Mouse (Mus musculus): Measurements from ENCODE around the gene Gpn1. TPM values are rescaled to one million over a fixed set of nuclear protein-coding genes. Genes with fewer than 3 reads are reported as not detected.

The Gpn1 gene
- polyA plus RNA-seq, 1 experiment from 2014 or later, result 66.3 TPM

DNA sequence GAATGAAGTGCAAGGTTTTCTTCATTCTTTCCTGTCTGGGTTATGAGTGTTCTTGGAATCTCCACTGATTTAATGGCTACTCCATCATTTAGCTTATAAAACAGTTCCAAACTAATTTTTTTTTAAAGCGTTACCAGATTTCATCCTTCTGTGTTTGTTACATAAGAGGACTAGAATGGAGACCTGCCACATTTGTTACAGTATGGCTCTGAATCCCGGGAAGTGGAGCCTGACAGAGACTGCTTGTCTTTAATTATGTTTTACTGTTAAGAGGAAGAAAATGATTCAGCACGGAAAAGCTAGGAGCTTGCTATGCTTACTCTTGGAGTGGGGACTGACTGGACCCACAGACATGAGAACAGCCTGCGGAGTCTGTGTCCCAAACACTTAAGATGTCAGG, 14.0 kb upstream of the Gpn1 start:
- Histone ChIP-seq H3K36me3 (ENCODE audit: control insufficient read depth, insufficient read depth, low read length) (peaks cover 57% of the 10 kb centered on the region), H3K4me1 (ENCODE audit: control insufficient read depth, insufficient read depth, low read length) (no peaks in the 10 kb centered on the region), H3K27me3 (ENCODE audit: control insufficient read depth, insufficient read depth, low read length) (no peaks in the 10 kb centered on the region), H3K9ac (replicated peaks; ENCODE audit: low read depth, low read length) (no peak overlapping the region), H3K27ac (ENCODE audit: low read length) (no peak overlapping the region), H3K4me3 (ENCODE audit: low read depth, low read length) (no peak overlapping the region), H3K4me2 (replicated peaks; ENCODE audit: low read depth, low read length) (no peak overlapping the region), H3K9me3 (ENCODE audit: control insufficient read depth, low read depth, low read length) (no peaks in the 10 kb centered on the region)
- no peak for ATAC-seq (ENCODE audit: insufficient number of reproducible peaks, insufficient read depth, low FRiP score, low read depth)
- WGBS, result 88% methylated on average over 4 of the region's 4 CpGs

DNA sequence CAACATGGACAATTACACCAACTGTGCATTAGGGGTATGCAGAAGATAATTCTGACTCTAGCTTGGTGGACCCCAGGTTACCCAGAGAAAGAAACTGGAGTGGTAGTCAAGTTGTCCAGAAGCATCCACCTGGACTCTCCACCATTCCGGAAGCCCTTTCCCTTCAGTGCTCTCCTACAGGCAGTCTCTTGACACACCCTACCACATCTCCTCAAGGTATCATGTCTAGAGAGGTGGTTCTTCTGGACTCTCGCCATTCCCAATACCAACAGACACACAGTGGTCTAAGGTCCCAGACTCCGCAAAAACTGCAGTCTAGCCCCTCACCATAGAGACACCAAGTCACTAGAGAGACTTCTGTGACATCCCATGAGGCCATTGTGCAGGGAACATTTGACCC, 9.1 kb upstream of the Gpn1 start, which contains the start of gene 4930548H24Rik:
Gene 4930548H24Rik (plus strand): TSS at position 301 of the 400 bp plus-strand sequence.
- no peaks in the 10 kb centered on the region for H3K27me3 ChIP-seq (ENCODE audit: control insufficient read depth, insufficient read depth, low read length)
- 88% methylated on average over 3 of the region's 3 CpGs for WGBS
- H3K9me3 ChIP-seq (ENCODE audit: control insufficient read depth, low read depth, low read length), result no peaks in the 10 kb centered on the region
- H3K4me2 ChIP-seq (replicated peaks; ENCODE audit: low read depth, low read length), result no peak within 1 kb of the TSS
- peaks cover 12% of the 10 kb centered on the region; the same call in 1 of the 2 replicates for H3K36me3 ChIP-seq (ENCODE audit: control insufficient read depth, insufficient read depth, low read length)
- H3K27ac ChIP-seq (ENCODE audit: low read length), result no peak within 1 kb of the TSS
- H3K9ac ChIP-seq (replicated peaks; ENCODE audit: low read depth, low read length), result no peak within 1 kb of the TSS
- no peak for ATAC-seq (ENCODE audit: insufficient number of reproducible peaks, insufficient read depth, low FRiP score, low read depth)
- H3K4me3 ChIP-seq (ENCODE audit: low read depth, low read length), result no peak within 1 kb of the TSS
- no peaks in the 10 kb centered on the region for H3K4me1 ChIP-seq (ENCODE audit: control insufficient read depth, insufficient read depth, low read length)

GRCm38 (mm10) chr5:31487889-31488288, 6.7 kb upstream of the Gpn1 start:
- H3K27me3 ChIP-seq (ENCODE audit: control insufficient read depth, insufficient read depth, low read length), result no peaks in the 10 kb centered on the region
- WGBS, result 93% methylated on average over 3 of the region's 3 CpGs
- no peak for ATAC-seq (ENCODE audit: insufficient number of reproducible peaks, insufficient read depth, low FRiP score, low read depth)

DNA sequence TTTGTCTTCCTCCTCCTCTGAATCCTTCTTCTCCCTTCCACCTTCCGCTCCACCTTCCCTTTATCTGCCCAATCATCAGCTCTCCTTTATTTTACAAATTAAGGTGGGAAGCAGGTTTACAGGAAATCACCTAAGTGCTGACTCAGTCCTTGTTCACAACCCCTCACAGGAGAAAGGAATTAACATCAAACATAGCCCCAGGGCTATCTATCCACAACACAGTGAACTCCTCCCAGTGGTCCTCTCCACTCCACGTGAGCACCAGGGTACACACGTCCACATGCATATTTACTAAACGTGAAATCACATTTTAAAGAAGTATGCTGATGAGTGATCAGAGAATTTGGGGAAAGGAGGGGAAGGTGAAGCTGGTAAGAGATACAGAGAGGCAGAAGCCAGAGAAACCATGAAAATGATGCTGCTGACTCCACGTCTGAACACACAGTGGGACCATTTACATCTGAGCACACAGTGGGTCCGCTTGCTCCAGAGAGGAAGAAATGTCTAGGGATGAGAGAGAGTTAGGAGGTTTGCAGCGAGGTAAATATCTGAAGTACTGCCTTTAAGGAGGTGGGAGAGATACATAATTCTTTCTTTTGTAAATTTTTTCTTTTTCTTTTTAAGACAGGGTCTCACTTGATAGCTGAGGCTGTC, 5.3 kb upstream of the Gpn1 start:
- H3K9ac ChIP-seq (replicated peaks; ENCODE audit: low read depth, low read length), result no peak overlapping the region
- 64% methylated on average over 7 of the region's 7 CpGs for WGBS
- no peaks in the 10 kb centered on the region for H3K9me3 ChIP-seq (ENCODE audit: control insufficient read depth, low read depth, low read length)

More at GRCm38 (mm10) chr5:31487889-31488288, 6.7 kb upstream of the Gpn1 start:
- H3K4me3 ChIP-seq (ENCODE audit: low read depth, low read length), result no peak overlapping the region
- no peaks in the 10 kb centered on the region for H3K4me1 ChIP-seq (ENCODE audit: control insufficient read depth, insufficient read depth, low read length)
- no peak overlapping the region for H3K27ac ChIP-seq (ENCODE audit: low read length)
- no peaks in the 10 kb centered on the region for H3K9me3 ChIP-seq (ENCODE audit: control insufficient read depth, low read depth, low read length)
- H3K36me3 ChIP-seq (ENCODE audit: control insufficient read depth, insufficient read depth, low read length), result no peaks in the 10 kb centered on the region
- H3K4me2 ChIP-seq (replicated peaks; ENCODE audit: low read depth, low read length), result no peak overlapping the region
- H3K9ac ChIP-seq (replicated peaks; ENCODE audit: low read depth, low read length), result no peak overlapping the region

GRCm38 (mm10) chr5:31492031-31492430, 2.5 kb upstream of the Gpn1 start:
- ATAC-seq (ENCODE audit: insufficient number of reproducible peaks, insufficient read depth, low FRiP score, low read depth), result no peak
- H3K4me3 ChIP-seq (ENCODE audit: low read depth, low read length), result no peak overlapping the region

More for the DNA sequence above, 5.3 kb upstream of the Gpn1 start:
- Histone ChIP-seq H3K4me2 (replicated peaks; ENCODE audit: low read depth, low read length) (no peak overlapping the region), H3K4me3 (ENCODE audit: low read depth, low read length) (no peak overlapping the region), H3K27me3 (ENCODE audit: control insufficient read depth, insufficient read depth, low read length) (no peaks in the 10 kb centered on the region), H3K36me3 (ENCODE audit: control insufficient read depth, insufficient read depth, low read length) (no peaks in the 10 kb centered on the region), H3K4me1 (ENCODE audit: control insufficient read depth, insufficient read depth, low read length) (no peaks in the 10 kb centered on the region), H3K27ac (ENCODE audit: low read length) (no peak overlapping the region)
- no peak for ATAC-seq (ENCODE audit: insufficient number of reproducible peaks, insufficient read depth, low FRiP score, low read depth)

DNA sequence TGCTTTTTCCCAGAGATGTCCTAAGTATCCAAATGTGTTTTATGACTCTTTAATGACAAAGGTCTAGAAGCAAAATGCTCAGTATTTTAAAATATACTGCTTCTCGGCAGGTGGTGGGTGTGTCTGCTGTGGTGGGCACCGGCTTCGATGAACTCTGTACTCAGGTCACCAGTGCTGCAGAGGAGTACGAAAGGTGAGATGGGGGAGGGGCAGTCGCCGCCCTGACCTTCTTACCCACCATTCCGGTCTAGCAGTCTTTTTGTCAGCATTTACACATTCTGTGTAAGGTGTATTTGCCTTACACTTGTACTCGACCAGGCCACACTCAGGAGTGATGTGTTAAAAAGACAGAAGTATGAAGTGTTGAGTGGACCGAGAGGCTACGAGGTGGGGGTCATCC, 10.3 kb downstream of the Gpn1 start:
- Histone ChIP-seq H3K4me3 (ENCODE audit: low read depth, low read length) (no peak overlapping the region), H3K9me3 (ENCODE audit: control insufficient read depth, low read depth, low read length) (no peaks in the 10 kb centered on the region), H3K4me1 (ENCODE audit: control insufficient read depth, insufficient read depth, low read length) (no peaks in the 10 kb centered on the region), H3K9ac (replicated peaks; ENCODE audit: low read depth, low read length) (no peak overlapping the region), H3K27me3 (ENCODE audit: control insufficient read depth, insufficient read depth, low read length) (no peaks in the 10 kb centered on the region), H3K36me3 (ENCODE audit: control insufficient read depth, insufficient read depth, low read length) (peaks cover 78% of the 10 kb centered on the region), H3K27ac (ENCODE audit: low read length) (no peak overlapping the region), H3K4me2 (replicated peaks; ENCODE audit: low read depth, low read length) (no peak overlapping the region)
- no peak for ATAC-seq (ENCODE audit: insufficient number of reproducible peaks, insufficient read depth, low FRiP score, low read depth)
- WGBS, result 69% methylated on average over 10 of the region's 10 CpGs

More at GRCm38 (mm10) chr5:31492031-31492430, 2.5 kb upstream of the Gpn1 start:
- Histone ChIP-seq H3K27me3 (ENCODE audit: control insufficient read depth, insufficient read depth, low read length) (no peaks in the 10 kb centered on the region), H3K9me3 (ENCODE audit: control insufficient read depth, low read depth, low read length) (no peaks in the 10 kb centered on the region), H3K27ac (ENCODE audit: low read length) (no peak overlapping the region), H3K4me1 (ENCODE audit: control insufficient read depth, insufficient read depth, low read length) (peaks cover 4% of the 10 kb centered on the region; the same call in 1 of the 2 replicates), H3K4me2 (replicated peaks; ENCODE audit: low read depth, low read length) (no peak overlapping the region), H3K36me3 (ENCODE audit: control insufficient read depth, insufficient read depth, low read length) (peaks cover 8% of the 10 kb centered on the region; the same call in 1 of the 2 replicates), H3K9ac (replicated peaks; ENCODE audit: low read depth, low read length) (no peak overlapping the region)
- WGBS, result 75% methylated on average over 1 of the region's 1 CpGs

DNA sequence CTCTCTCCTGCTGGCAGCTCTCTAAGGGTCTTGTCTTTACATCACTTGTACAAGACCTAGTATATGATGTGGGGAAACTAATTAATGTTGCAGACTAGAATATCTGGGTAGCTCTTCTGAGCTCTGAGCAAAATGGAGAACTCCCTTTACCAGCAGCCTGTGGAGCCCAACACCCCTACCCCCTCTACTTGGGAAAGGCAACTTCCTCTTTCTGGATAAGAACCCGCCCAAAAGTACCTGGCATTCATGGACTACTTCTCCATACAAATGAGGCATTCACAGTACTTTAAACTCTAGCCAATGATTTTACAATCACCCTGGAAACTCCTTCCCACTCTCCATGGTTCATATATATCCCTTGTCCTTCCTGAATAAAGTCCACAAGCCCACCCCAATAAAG, 17.9 kb downstream of the Gpn1 start:
- Histone ChIP-seq H3K27me3 (ENCODE audit: control insufficient read depth, insufficient read depth, low read length) (no peaks in the 10 kb centered on the region), H3K36me3 (ENCODE audit: control insufficient read depth, insufficient read depth, low read length) (peaks cover 53% of the 10 kb centered on the region), H3K9me3 (ENCODE audit: control insufficient read depth, low read depth, low read length) (no peaks in the 10 kb centered on the region), H3K4me2 (replicated peaks; ENCODE audit: low read depth, low read length) (no peak overlapping the region), H3K27ac (ENCODE audit: low read length) (no peak overlapping the region), H3K4me1 (ENCODE audit: control insufficient read depth, insufficient read depth, low read length) (no peaks in the 10 kb centered on the region), H3K9ac (replicated peaks; ENCODE audit: low read depth, low read length) (no peak overlapping the region), H3K4me3 (ENCODE audit: low read depth, low read length) (no peak overlapping the region)
- no peak for ATAC-seq (ENCODE audit: insufficient number of reproducible peaks, insufficient read depth, low FRiP score, low read depth)
- 91% methylated on average over 1 of the region's 1 CpGs for WGBS

GRCm38 (mm10) chr5:31520556-31520955, 26.0 kb downstream of the Gpn1 start:
- peaks cover 2% of the 10 kb centered on the region; the same call in 1 of the 2 replicates for H3K4me1 ChIP-seq (ENCODE audit: control insufficient read depth, insufficient read depth, low read length)
- no peaks in the 10 kb centered on the region for H3K9me3 ChIP-seq (ENCODE audit: control insufficient read depth, low read depth, low read length)
- WGBS, result 93% methylated on average over 6 of the region's 6 CpGs
- no peak overlapping the region for H3K27ac ChIP-seq (ENCODE audit: low read length)
- no peak for ATAC-seq (ENCODE audit: insufficient number of reproducible peaks, insufficient read depth, low FRiP score, low read depth)
- no peaks in the 10 kb centered on the region for H3K27me3 ChIP-seq (ENCODE audit: control insufficient read depth, insufficient read depth, low read length)
- H3K9ac ChIP-seq (replicated peaks; ENCODE audit: low read depth, low read length), result no peak overlapping the region
- H3K4me2 ChIP-seq (replicated peaks; ENCODE audit: low read depth, low read length), result no peak overlapping the region
- H3K4me3 ChIP-seq (ENCODE audit: low read depth, low read length), result no peak overlapping the region
- peaks cover 43% of the 10 kb centered on the region for H3K36me3 ChIP-seq (ENCODE audit: control insufficient read depth, insufficient read depth, low read length)

Data from stomach, embryonic 14.5 days (tissue).